Mouse (Mus musculus): ENCODE measurements at regions not wholly inside any gene's neighbourhood (a gene's known extent, or its start where the extent isn't known, plus 50 kb on each side); places are given as distances from the start of the nearest gene placed in this dataset.

- WGBS: 8% methylated on average over 7 of the region's 7 CpGs
- H3K4me1 ChIP-seq (ENCODE audit: control insufficient read depth, insufficient read depth, insufficient read length, low read length): peaks cover 16% of the 10 kb centered on the region; the same call in 1 of the 2 replicates
- no peaks in the 10 kb centered on the region for H3K36me3 ChIP-seq (ENCODE audit: control insufficient read depth, insufficient read depth, low read length)
- H3K27ac ChIP-seq (ENCODE audit: insufficient read depth, low read depth, low read length): no peak overlapping the region
- TF ChIP-seq CTCF (IDR thresholded peaks at IDR 0.05; ENCODE audit: extremely low read depth, insufficient read length, insufficient replicate concordance, low read depth, low read length): no peak
- TF ChIP-seq POLR2A (IDR thresholded peaks at IDR 0.05; ENCODE audit: low read depth, low read length): no peak
- H3K4me3 ChIP-seq (ENCODE audit: low read depth, low read length): no peak overlapping the region
- H3K27me3 ChIP-seq (ENCODE audit: control insufficient read depth, insufficient read depth, low read length): no peaks in the 10 kb centered on the region
These were observed 788.5 kb upstream of the Car8 start for GRCm38 (mm10) chr4:9027383-9027782.

DNA sequence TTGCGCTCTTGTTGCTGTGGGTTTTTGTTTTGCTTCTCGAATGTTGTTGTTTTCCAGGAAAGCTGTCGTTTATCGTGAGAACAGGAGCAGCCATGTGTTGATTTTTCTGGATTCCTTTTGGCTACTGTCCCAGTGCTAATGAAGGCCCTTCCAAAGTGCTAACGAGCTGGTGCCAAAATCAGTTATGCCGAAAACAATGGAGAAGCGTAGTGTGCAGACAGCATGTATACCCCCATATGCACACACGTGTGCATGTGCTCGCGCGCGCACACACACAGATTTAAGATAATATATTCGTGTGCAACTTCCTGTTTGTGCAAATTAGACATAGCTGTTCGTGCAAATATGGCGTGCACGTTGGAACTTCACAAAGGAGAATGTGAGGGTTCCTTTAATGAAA is 788.0 kb upstream of the Car8 start:
- no peak for TF ChIP-seq POLR2A (IDR thresholded peaks at IDR 0.05; ENCODE audit: low read depth, low read length)
- no peak for TF ChIP-seq CTCF (IDR thresholded peaks at IDR 0.05; ENCODE audit: extremely low read depth, insufficient read length, insufficient replicate concordance, low read depth, low read length)
- no peaks in the 10 kb centered on the region for H3K27me3 ChIP-seq (ENCODE audit: control insufficient read depth, insufficient read depth, low read length)
- H3K4me1 ChIP-seq (ENCODE audit: control insufficient read depth, insufficient read depth, insufficient read length, low read length): peaks cover 16% of the 10 kb centered on the region; the same call in 1 of the 2 replicates
- 44% methylated on average over 16 of the region's 16 CpGs for WGBS
- H3K27ac ChIP-seq (ENCODE audit: insufficient read depth, low read depth, low read length): no peak overlapping the region
- H3K4me3 ChIP-seq (ENCODE audit: low read depth, low read length): no peak overlapping the region
- H3K36me3 ChIP-seq (ENCODE audit: control insufficient read depth, insufficient read depth, low read length): no peaks in the 10 kb centered on the region

- peaks cover 16% of the 10 kb centered on the region; the same call in 1 of the 2 replicates for H3K4me1 ChIP-seq (ENCODE audit: control insufficient read depth, insufficient read depth, insufficient read length, low read length)
- no peak overlapping the region for H3K4me3 ChIP-seq (ENCODE audit: low read depth, low read length)
- WGBS: 33% methylated on average over 8 of the region's 8 CpGs
- no peaks in the 10 kb centered on the region for H3K36me3 ChIP-seq (ENCODE audit: control insufficient read depth, insufficient read depth, low read length)
- TF ChIP-seq CTCF (IDR thresholded peaks at IDR 0.05; ENCODE audit: extremely low read depth, insufficient read length, insufficient replicate concordance, low read depth, low read length): no peak
- TF ChIP-seq POLR2A (IDR thresholded peaks at IDR 0.05; ENCODE audit: low read depth, low read length): no peak
- H3K27ac ChIP-seq (ENCODE audit: insufficient read depth, low read depth, low read length): peak overlapping the region; percentile 29; the same call in 1 of the 2 replicates
- no peaks in the 10 kb centered on the region for H3K27me3 ChIP-seq (ENCODE audit: control insufficient read depth, insufficient read depth, low read length)
These were observed 787.1 kb upstream of the Car8 start for GRCm38 (mm10) chr4:9025821-9026470.

DNA sequence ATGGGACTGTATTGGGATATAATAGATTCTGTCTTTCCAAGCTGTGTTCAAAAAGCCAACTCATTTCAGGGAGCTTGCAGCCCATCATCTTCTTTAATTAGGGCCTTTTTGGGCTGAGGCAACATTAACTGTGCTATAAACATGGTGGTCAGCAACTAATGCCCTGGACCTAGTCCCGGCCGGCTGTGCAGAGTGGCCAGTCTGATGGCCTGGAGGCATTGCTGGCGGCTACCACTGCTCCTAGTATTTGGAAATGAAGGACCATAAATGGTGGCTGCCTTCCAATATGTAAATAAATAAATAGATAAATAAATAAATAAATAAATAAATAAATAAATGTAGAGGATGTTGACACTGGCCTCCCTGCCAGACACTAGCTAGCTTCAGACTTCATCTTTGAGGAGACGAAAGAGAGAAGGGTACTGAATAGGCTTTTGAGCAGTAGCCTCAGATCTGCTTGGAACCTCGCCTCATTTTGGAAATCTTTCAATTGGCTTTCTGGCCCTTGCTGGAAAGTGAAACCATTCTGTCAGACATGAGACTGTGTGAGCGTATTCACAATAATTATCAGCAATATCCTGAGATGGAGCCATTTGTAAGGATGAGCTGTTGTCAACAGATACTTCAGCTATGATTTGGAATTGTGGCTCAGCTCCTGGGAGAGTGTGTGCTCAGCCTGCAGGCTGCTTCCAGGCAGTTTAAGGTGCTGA is 785.5 kb upstream of the Car8 start:
- Histone ChIP-seq H3K4me3 (ENCODE audit: low read depth, low read length) (no peak overlapping the region), H3K36me3 (ENCODE audit: control insufficient read depth, insufficient read depth, low read length) (no peaks in the 10 kb centered on the region), H3K4me1 (ENCODE audit: control insufficient read depth, insufficient read depth, insufficient read length, low read length) (peaks cover 16% of the 10 kb centered on the region; the same call in 1 of the 2 replicates), H3K27me3 (ENCODE audit: control insufficient read depth, insufficient read depth, low read length) (no peaks in the 10 kb centered on the region), H3K27ac (ENCODE audit: insufficient read depth, low read depth, low read length) (no peak overlapping the region)
- WGBS: 51% methylated on average over 6 of the region's 6 CpGs
- TF ChIP-seq POLR2A (IDR thresholded peaks at IDR 0.05; ENCODE audit: low read depth, low read length) (no peak), CTCF (IDR thresholded peaks at IDR 0.05; ENCODE audit: extremely low read depth, insufficient read length, insufficient replicate concordance, low read depth, low read length) (no peak)

DNA sequence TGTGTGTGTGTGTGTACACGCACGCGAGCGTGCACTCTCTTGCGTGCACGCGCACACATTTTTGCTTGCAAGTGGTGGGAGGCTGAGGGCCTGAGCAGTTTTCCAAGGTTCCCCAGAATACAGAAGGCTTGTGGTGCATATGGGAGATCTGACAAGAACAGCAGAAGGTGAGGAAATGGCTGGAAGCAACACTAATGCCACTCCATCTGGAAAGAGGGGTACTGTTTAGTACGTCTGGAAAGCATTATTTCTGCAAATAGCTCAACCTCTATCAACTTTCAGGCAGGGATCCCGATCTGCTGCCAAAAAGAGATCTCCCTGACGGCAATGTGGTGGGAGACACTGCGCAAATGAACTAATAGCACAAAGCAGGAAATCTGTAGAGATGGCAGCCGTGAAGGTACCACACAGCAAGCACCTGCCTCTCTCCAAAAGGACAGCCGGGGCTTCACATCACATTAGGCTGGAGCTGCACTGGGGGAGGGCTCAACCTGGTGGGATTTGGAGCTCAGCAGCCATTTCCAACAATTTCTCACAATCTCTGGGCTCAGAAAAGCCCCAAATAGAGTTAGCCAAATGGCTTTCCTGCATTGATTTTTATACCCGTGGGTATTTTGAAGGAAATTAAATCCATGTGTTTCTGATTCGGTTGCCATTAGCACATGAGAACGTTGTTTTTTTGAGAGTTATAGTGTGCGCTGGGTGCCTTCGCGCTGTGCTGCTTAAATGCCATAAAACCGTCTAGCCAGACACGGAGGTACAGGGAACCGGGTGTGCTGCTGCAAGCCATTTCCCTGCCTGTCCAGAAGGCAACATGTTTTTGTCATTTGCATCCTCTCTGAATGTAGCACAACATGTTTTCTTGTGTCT is 780.6 kb upstream of the Car8 start:
- no peaks in the 10 kb centered on the region for H3K27me3 ChIP-seq (ENCODE audit: control insufficient read depth, insufficient read depth, low read length)
- TF ChIP-seq POLR2A (IDR thresholded peaks at IDR 0.05; ENCODE audit: low read depth, low read length): no peak
- no peak for TF ChIP-seq CTCF (IDR thresholded peaks at IDR 0.05; ENCODE audit: extremely low read depth, insufficient read length, insufficient replicate concordance, low read depth, low read length)
- no peak overlapping the region for H3K4me3 ChIP-seq (ENCODE audit: low read depth, low read length)
- H3K36me3 ChIP-seq (ENCODE audit: control insufficient read depth, insufficient read depth, low read length): no peaks in the 10 kb centered on the region
- H3K27ac ChIP-seq (ENCODE audit: insufficient read depth, low read depth, low read length): no peak overlapping the region
- H3K4me1 ChIP-seq (ENCODE audit: control insufficient read depth, insufficient read depth, insufficient read length, low read length): peaks cover 11% of the 10 kb centered on the region
- 92% methylated on average over 22 of the region's 22 CpGs for WGBS

GRCm38 (mm10) chr4:9018236-9018635 is 779.4 kb upstream of the Car8 start:
- Histone ChIP-seq H3K27ac (ENCODE audit: insufficient read depth, low read depth, low read length) (no peak overlapping the region), H3K27me3 (ENCODE audit: control insufficient read depth, insufficient read depth, low read length) (no peaks in the 10 kb centered on the region), H3K36me3 (ENCODE audit: control insufficient read depth, insufficient read depth, low read length) (no peaks in the 10 kb centered on the region), H3K4me1 (ENCODE audit: control insufficient read depth, insufficient read depth, insufficient read length, low read length) (peaks cover 11% of the 10 kb centered on the region), H3K4me3 (ENCODE audit: low read depth, low read length) (no peak overlapping the region)
- 79% methylated on average over 2 of the region's 2 CpGs for WGBS
- no peak for TF ChIP-seq CTCF (IDR thresholded peaks at IDR 0.05; ENCODE audit: extremely low read depth, insufficient read length, insufficient replicate concordance, low read depth, low read length)
- TF ChIP-seq POLR2A (IDR thresholded peaks at IDR 0.05; ENCODE audit: low read depth, low read length): no peak

All from small intestine, adult 2 months (tissue).